In the genomic region with DNA sequence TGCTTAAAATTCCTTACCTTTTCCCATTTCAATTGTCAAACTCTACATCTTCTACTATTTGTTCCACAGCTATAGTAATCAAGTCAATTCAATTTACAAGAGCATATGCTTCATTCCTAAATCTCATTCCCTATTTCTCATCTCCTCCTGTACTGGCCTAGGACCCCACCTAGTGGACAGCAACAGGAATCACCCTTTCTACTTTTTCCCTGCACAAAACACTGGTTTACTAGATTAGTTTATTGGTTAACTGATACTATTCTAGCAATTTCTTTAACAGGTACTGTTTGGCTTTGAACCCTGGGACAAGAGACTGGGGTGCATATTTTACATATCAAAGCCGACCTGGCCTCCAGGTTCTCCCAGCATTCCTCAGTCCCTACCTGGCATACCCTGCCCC, we compare ENCODE assay signal across 8 mouse cellular contexts.
DNase-seq lines count a peak whose midpoint lies in the region; ATAC-seq and TF ChIP-seq lines count a peak whose summit lies in the region.

No protein-coding gene starts in this region.

- peak; percentile 39 for DNase-seq in forebrain, postnatal 0 days
- DNase-seq in lung, postnatal 0 days (ENCODE audit: low spot score): peak; percentile 79
- DNase-seq in lung, postnatal 36 days: no peak
- DNase-seq in cerebellum, postnatal 10 days: peak; percentile 63 to 69
- DNase-seq in neural tube, embryonic 10.5 days (ENCODE audit: extremely low spot score, low spot score): no peak

- no peak overlapping the region for H3K4me3 ChIP-seq in forebrain, postnatal 0 days (ENCODE audit: low read depth, low read length)
- no peak overlapping the region for H3K4me3 ChIP-seq in forebrain, embryonic 15.5 days
- H3K4me3 ChIP-seq in lung, postnatal 0 days (ENCODE audit: low read depth, low read length): no peak overlapping the region
- H3K4me3 ChIP-seq in hindbrain, embryonic 12.5 days: no peak overlapping the region

- WGBS in forebrain, postnatal 0 days: 12% methylated on average over 1 of the region's 1 CpGs
- WGBS in forebrain, embryonic 15.5 days: 20% methylated on average over 1 of the region's 1 CpGs
- 4% methylated on average over 1 of the region's 1 CpGs for WGBS in lung, postnatal 0 days
- WGBS in hindbrain, embryonic 12.5 days: 0% methylated on average over 1 of the region's 1 CpGs

- H3K9me3 ChIP-seq in forebrain, postnatal 0 days (ENCODE audit: low read length): no peaks in the 10 kb centered on the region
- no peaks in the 10 kb centered on the region for H3K9me3 ChIP-seq in forebrain, embryonic 15.5 days
- H3K9me3 ChIP-seq in lung, postnatal 0 days (ENCODE audit: low read length): no peaks in the 10 kb centered on the region
- no peaks in the 10 kb centered on the region for H3K9me3 ChIP-seq in hindbrain, embryonic 12.5 days (replicated peaks)

- peak; percentile 42; the same call in 1 of the 2 replicates for ATAC-seq in forebrain, postnatal 0 days
- ATAC-seq in forebrain, embryonic 15.5 days (replicated peaks): no peak
- no peak for ATAC-seq in lung, postnatal 0 days
- ATAC-seq in megakaryocyte progenitor cell, adult 5-6 weeks (replicated peaks; ENCODE audit: poor library complexity): peak; percentile 90
- no peak for ATAC-seq in hindbrain, embryonic 12.5 days (ENCODE audit: low FRiP score)

- H3K36me3 ChIP-seq in forebrain, postnatal 0 days (ENCODE audit: insufficient read depth): no peaks in the 10 kb centered on the region
- H3K36me3 ChIP-seq in forebrain, embryonic 15.5 days: no peaks in the 10 kb centered on the region
- H3K36me3 ChIP-seq in lung, postnatal 0 days (ENCODE audit: insufficient read depth, low read length): peaks cover 2% of the 10 kb centered on the region; the same call in 1 of the 2 replicates
- H3K36me3 ChIP-seq in hindbrain, embryonic 12.5 days: no peaks in the 10 kb centered on the region

- H3K27ac ChIP-seq in forebrain, postnatal 0 days (ENCODE audit: low read depth, low read length): no peak overlapping the region
- H3K27ac ChIP-seq in forebrain, embryonic 15.5 days (replicated peaks): no peak overlapping the region
- no peak overlapping the region for H3K27ac ChIP-seq in lung, postnatal 0 days (ENCODE audit: low read length)
- H3K27ac ChIP-seq in hindbrain, embryonic 12.5 days: no peak overlapping the region

- H3K9ac ChIP-seq in forebrain, postnatal 0 days: no peak overlapping the region
- no peak overlapping the region for H3K9ac ChIP-seq in forebrain, embryonic 15.5 days (replicated peaks)
- no peak overlapping the region for H3K9ac ChIP-seq in lung, postnatal 0 days (replicated peaks; ENCODE audit: low read depth)
- no peak overlapping the region for H3K9ac ChIP-seq in hindbrain, embryonic 12.5 days

- peak; percentile 83 for TF ChIP-seq CTCF in forebrain, postnatal 0 days (IDR thresholded peaks at IDR 0.05; ENCODE audit: low read depth)
- peak; percentile 93 for TF ChIP-seq CTCF in lung, postnatal 0 days (IDR thresholded peaks at IDR 0.05)

- H3K27me3 ChIP-seq in forebrain, postnatal 0 days (ENCODE audit: insufficient read depth, low read length): no peaks in the 10 kb centered on the region
- no peaks in the 10 kb centered on the region for H3K27me3 ChIP-seq in forebrain, embryonic 15.5 days
- H3K27me3 ChIP-seq in lung, postnatal 0 days (replicated peaks; ENCODE audit: insufficient read depth, low read length): no peaks in the 10 kb centered on the region
- H3K27me3 ChIP-seq in hindbrain, embryonic 12.5 days: no peaks in the 10 kb centered on the region

- TF ChIP-seq EP300 in lung, postnatal 0 days (IDR thresholded peaks at IDR 0.05): no peak

- no peak overlapping the region for H3K4me2 ChIP-seq in forebrain, postnatal 0 days (ENCODE audit: low read depth)
- no peak overlapping the region for H3K4me2 ChIP-seq in forebrain, embryonic 15.5 days (replicated peaks)
- no peak overlapping the region for H3K4me2 ChIP-seq in lung, postnatal 0 days (replicated peaks; ENCODE audit: low read depth, low read length)
- H3K4me2 ChIP-seq in hindbrain, embryonic 12.5 days (replicated peaks): no peak overlapping the region

- H3K4me1 ChIP-seq in forebrain, postnatal 0 days (ENCODE audit: insufficient read depth): no peaks in the 10 kb centered on the region
- peaks cover 5% of the 10 kb centered on the region; the same call in 1 of the 2 replicates for H3K4me1 ChIP-seq in forebrain, embryonic 15.5 days
- no peaks in the 10 kb centered on the region for H3K4me1 ChIP-seq in lung, postnatal 0 days (ENCODE audit: insufficient read depth, low read depth, low read length)
- H3K4me1 ChIP-seq in hindbrain, embryonic 12.5 days: no peaks in the 10 kb centered on the region

Comparison
In these comparisons a context has a peak if more than half of its experiments do, and no peak if none do; other contexts are left out.
1. ATAC-seq: peak in forebrain, postnatal 0 days (single experiment) and megakaryocyte progenitor cell, adult 5-6 weeks (single experiment); none in forebrain, embryonic 15.5 days (single experiment), lung, postnatal 0 days (single experiment) and hindbrain, embryonic 12.5 days (single experiment).
2. DNase-seq: peak in forebrain, postnatal 0 days (single experiment), lung, postnatal 0 days (single experiment) and cerebellum, postnatal 10 days (2 of 2); none in lung, postnatal 36 days (single experiment) and neural tube, embryonic 10.5 days (single experiment).